In the genomic region with DNA sequence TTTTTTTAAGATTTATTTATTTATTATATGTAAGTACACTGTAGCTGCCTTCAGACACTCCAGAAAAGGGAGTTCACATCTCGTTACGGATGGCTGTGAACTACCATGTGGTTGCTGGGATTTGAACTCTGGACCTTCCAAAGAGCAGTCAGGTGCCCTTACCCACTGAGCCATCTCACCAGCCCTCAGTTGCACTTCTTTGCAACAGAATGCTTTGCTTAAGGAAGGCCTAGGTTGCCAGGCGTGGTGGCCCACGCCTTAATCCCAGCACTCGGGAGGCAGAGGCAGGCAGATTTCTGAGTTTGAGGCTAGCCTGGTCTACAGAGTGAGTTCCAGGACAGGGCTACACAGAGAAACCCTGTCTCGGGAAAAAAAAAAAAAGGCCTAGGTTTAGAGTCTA, we compare ENCODE assay signal across 8 mouse cellular contexts. TPM values are rescaled to one million over a fixed set of nuclear protein-coding genes. Genes with fewer than 3 reads are reported as not detected.
A peak's percentile ranks its signal among the peaks of the same experiment; 100 is the strongest.
DNase-seq lines count a peak whose midpoint lies in the region; ATAC-seq and TF ChIP-seq lines count a peak whose summit lies in the region.
"Not testable (repeated sequence)": the region's sequence is repeated elsewhere in the genome, so short reads cannot be mapped to it uniquely, and the experiment has no call there.

No protein-coding gene starts in this region.

- not testable (repeated sequence) for H3K9me3 ChIP-seq in MEL (replicated peaks; ENCODE audit: insufficient read depth, low read length); embryonic facial prominence, embryonic 15.5 days (replicated peaks); hindbrain, embryonic 13.5 days; kidney, embryonic 16.5 days (ENCODE audit: low read length); liver, embryonic 13.5 days (replicated peaks); midbrain, embryonic 11.5 days (ENCODE audit: control insufficient read depth, low read length); neural tube, embryonic 15.5 days (replicated peaks)

- intact Hi-C loops in heart, adult 2 months (cut with DNase I), result loop anchor here (2.0 kb wide), 2 partner anchors 19 to 35 kb away; a partner anchor contains a TSS

- not testable (repeated sequence) for TF ChIP-seq CTCF in MEL (IDR thresholded peaks at IDR 0.05 in 2 of 3, conservative IDR thresholded peaks at IDR 0.05 in 1 of 3; ENCODE audit: control insufficient read depth in 1 of 3, insufficient read depth in 1 of 3, low read depth in 2 of 3, low read length in 3 of 3, poor library complexity in 1 of 3, severe bottlenecking in 1 of 3); heart, adult 2 months (IDR thresholded peaks at IDR 0.05)

- not testable (repeated sequence) for TF ChIP-seq EP300 in MEL (IDR thresholded peaks at IDR 0.05; ENCODE audit: low read depth in 1 of 2, low read length in 2 of 2); heart, adult 2 months (IDR thresholded peaks at IDR 0.05; ENCODE audit: insufficient read depth, low read depth, low read length)

- ATAC-seq in embryonic facial prominence, embryonic 15.5 days (ENCODE audit: insufficient number of reproducible peaks, low FRiP score, low TSS enrichment, low read depth); hindbrain, embryonic 13.5 days (ENCODE audit: low FRiP score); kidney, embryonic 16.5 days (ENCODE audit: low FRiP score, low TSS enrichment); liver, embryonic 13.5 days (ENCODE audit: low read depth); midbrain, embryonic 11.5 days (ENCODE audit: low FRiP score); neural tube, embryonic 15.5 days (ENCODE audit: low FRiP score): not testable (repeated sequence)

- peaks cover 0 to 13% of the 10 kb centered on the region in 2 experiments; a peak in 3 of 4 replicates for H3K4me1 ChIP-seq in MEL (ENCODE audit: control insufficient read depth in 1 of 2, insufficient read depth in 2 of 2, low read length in 2 of 2)
- peaks cover 29% of the 10 kb centered on the region for H3K4me1 ChIP-seq in embryonic facial prominence, embryonic 15.5 days
- peaks cover 17% of the 10 kb centered on the region for H3K4me1 ChIP-seq in heart, adult 2 months (ENCODE audit: control insufficient read depth, insufficient read depth, low read length)
- H3K4me1 ChIP-seq in hindbrain, embryonic 13.5 days (replicated peaks), result peaks cover 38% of the 10 kb centered on the region
- H3K4me1 ChIP-seq in kidney, embryonic 16.5 days (ENCODE audit: insufficient read depth, low read length), result peaks cover 26% of the 10 kb centered on the region
- peaks cover 48% of the 10 kb centered on the region for H3K4me1 ChIP-seq in liver, embryonic 13.5 days (replicated peaks)
- peaks cover 12% of the 10 kb centered on the region for H3K4me1 ChIP-seq in midbrain, embryonic 11.5 days (ENCODE audit: control insufficient read depth, insufficient read depth, low read length)
- peaks cover 32% of the 10 kb centered on the region for H3K4me1 ChIP-seq in neural tube, embryonic 15.5 days

- not testable (repeated sequence) for H3K9ac ChIP-seq in MEL (ENCODE audit: control insufficient read depth, low read depth, low read length, poor library complexity, severe bottlenecking); embryonic facial prominence, embryonic 15.5 days; heart, adult 2 months (ENCODE audit: low read depth, low read length); kidney, embryonic 16.5 days (replicated peaks; ENCODE audit: low read length); midbrain, embryonic 11.5 days (ENCODE audit: low read length)
- H3K9ac ChIP-seq in hindbrain, embryonic 13.5 days, result peak overlapping the region; percentile 98
- peak overlapping the region; percentile 38; the same call in 1 of the 2 replicates for H3K9ac ChIP-seq in liver, embryonic 13.5 days
- H3K9ac ChIP-seq in neural tube, embryonic 15.5 days (replicated peaks), result peak overlapping the region; percentile 92; the same call in 1 of the 2 replicates

- not testable (repeated sequence) for TF ChIP-seq RAD21 in MEL (IDR thresholded peaks at IDR 0.05; ENCODE audit: low read depth, low read length)

- peak; percentile 29 for DNase-seq in MEL (ENCODE audit: low read depth, low spot score)
- DNase-seq in heart, adult 2 months; liver, embryonic 13.5 days; midbrain, embryonic 11.5 days (ENCODE audit: low spot score, missing footprints): not testable (repeated sequence)

- not testable (repeated sequence) for H3K27me3 ChIP-seq in MEL (ENCODE audit: control insufficient read depth in 1 of 2, insufficient read depth in 2 of 2, low read length in 2 of 2); embryonic facial prominence, embryonic 15.5 days; heart, adult 2 months (ENCODE audit: control insufficient read depth, insufficient read depth, low read length); hindbrain, embryonic 13.5 days; kidney, embryonic 16.5 days (ENCODE audit: insufficient read depth, low read length); liver, embryonic 13.5 days; midbrain, embryonic 11.5 days (ENCODE audit: control insufficient read depth, insufficient read depth, low read length); neural tube, embryonic 15.5 days (replicated peaks)

- peaks cover 5 to 12% of the 10 kb centered on the region in 2 experiments for H3K36me3 ChIP-seq in MEL (ENCODE audit: control insufficient read depth in 1 of 2, insufficient read depth in 2 of 2, low read length in 2 of 2)
- peaks cover 33% of the 10 kb centered on the region for H3K36me3 ChIP-seq in embryonic facial prominence, embryonic 15.5 days
- H3K36me3 ChIP-seq in heart, adult 2 months (ENCODE audit: control insufficient read depth, insufficient read depth, low read length), result peaks cover 23% of the 10 kb centered on the region
- H3K36me3 ChIP-seq in hindbrain, embryonic 13.5 days, result peaks cover 34% of the 10 kb centered on the region
- peaks cover 21% of the 10 kb centered on the region for H3K36me3 ChIP-seq in kidney, embryonic 16.5 days (ENCODE audit: insufficient read depth, low read length)
- peaks cover 37% of the 10 kb centered on the region for H3K36me3 ChIP-seq in liver, embryonic 13.5 days
- H3K36me3 ChIP-seq in midbrain, embryonic 11.5 days (ENCODE audit: control insufficient read depth, insufficient read depth, low read length), result not testable (repeated sequence)
- H3K36me3 ChIP-seq in neural tube, embryonic 15.5 days, result peaks cover 25% of the 10 kb centered on the region

- peak overlapping the region; percentile 10 to 99; a peak in 3 of 4 replicates for H3K4me3 ChIP-seq in MEL (ENCODE audit: control insufficient read depth in 1 of 2, insufficient read depth in 1 of 2, low read depth in 2 of 2, low read length in 2 of 2)
- peak overlapping the region; percentile 71 for H3K4me3 ChIP-seq in embryonic facial prominence, embryonic 15.5 days (replicated peaks)
- H3K4me3 ChIP-seq in heart, adult 2 months, result peak overlapping the region; percentile 86
- peak overlapping the region; percentile 100 for H3K4me3 ChIP-seq in hindbrain, embryonic 13.5 days
- H3K4me3 ChIP-seq in kidney, embryonic 16.5 days (ENCODE audit: low read length), result peak overlapping the region; percentile 93
- peak overlapping the region; percentile 94 for H3K4me3 ChIP-seq in liver, embryonic 13.5 days (replicated peaks)
- peak overlapping the region; percentile 98 for H3K4me3 ChIP-seq in midbrain, embryonic 11.5 days (ENCODE audit: low read depth, low read length)
- peak overlapping the region; percentile 91 for H3K4me3 ChIP-seq in neural tube, embryonic 15.5 days (replicated peaks)

- WGBS in embryonic facial prominence, embryonic 15.5 days, result 73% methylated on average over 6 of the region's 6 CpGs
- 69% methylated on average over 6 of the region's 6 CpGs for WGBS in heart, adult 2 months
- 75% methylated on average over 6 of the region's 6 CpGs for WGBS in hindbrain, embryonic 13.5 days
- 68% methylated on average over 6 of the region's 6 CpGs for WGBS in kidney, embryonic 16.5 days
- WGBS in liver, embryonic 13.5 days (ENCODE audit: insufficient replicate concordance), result 64% methylated on average over 6 of the region's 6 CpGs
- 85% methylated on average over 6 of the region's 6 CpGs for WGBS in midbrain, embryonic 11.5 days
- WGBS in neural tube, embryonic 15.5 days, result 80% methylated on average over 6 of the region's 6 CpGs

- TF ChIP-seq POLR2A in MEL (IDR thresholded peaks at IDR 0.05; ENCODE audit: control insufficient read depth in 1 of 2, insufficient read depth in 1 of 2, low read depth in 1 of 2, low read length in 2 of 2, poor library complexity in 1 of 2); heart, adult 2 months (IDR thresholded peaks at IDR 0.05; ENCODE audit: insufficient read depth, low read depth, low read length): not testable (repeated sequence)

- peaks cover 39% of the 10 kb centered on the region for H3K79me2 ChIP-seq in MEL (ENCODE audit: control insufficient read depth, insufficient read depth, low read length, poor library complexity)
- not testable (repeated sequence) for H3K79me2 ChIP-seq in heart, adult 2 months (replicated peaks; ENCODE audit: control insufficient read depth, insufficient read depth, low read length)

- H3K27ac ChIP-seq in MEL (ENCODE audit: control insufficient read depth, low read depth, low read length); embryonic facial prominence, embryonic 15.5 days (replicated peaks); heart, adult 2 months; hindbrain, embryonic 13.5 days; kidney, embryonic 16.5 days (ENCODE audit: low read length); liver, embryonic 13.5 days; midbrain, embryonic 11.5 days (ENCODE audit: low read depth, low read length); neural tube, embryonic 15.5 days (replicated peaks): not testable (repeated sequence)

- peak overlapping the region; percentile 66 for H3K4me2 ChIP-seq in embryonic facial prominence, embryonic 15.5 days (replicated peaks)
- peak overlapping the region; percentile 86 for H3K4me2 ChIP-seq in hindbrain, embryonic 13.5 days
- peak overlapping the region; percentile 51 for H3K4me2 ChIP-seq in kidney, embryonic 16.5 days (replicated peaks; ENCODE audit: low read depth, low read length)
- peak overlapping the region; percentile 92 for H3K4me2 ChIP-seq in liver, embryonic 13.5 days
- H3K4me2 ChIP-seq in midbrain, embryonic 11.5 days, result peak overlapping the region; percentile 85
- peak overlapping the region; percentile 80 for H3K4me2 ChIP-seq in neural tube, embryonic 15.5 days

RNA-seq across cellular contexts. Expression of a gene that starts 0.8 kb away (rescaled TPM):
- total RNA-seq in MEL (2012; rRNA removed), result 19.3 and 25.7 TPM in 2 replicates
- 10 to 100 TPM in 1 of 2 experiments, not detected in 1; 46.5 TPM for polyA plus RNA-seq in MEL (2012; ENCODE audit: insufficient read depth in 1 of 2, insufficient read length in 2 of 2, low read depth in 1 of 2, low replicate concordance in 2 of 2, missing spikeins in 1 of 2)
- 52.6 and 55.7 TPM in 2 replicates for polyA plus RNA-seq in embryonic facial prominence, embryonic 15.5 days (2015; fragmentation: Nextera tagmentation; extraction: Ambion mirVana)
- total RNA-seq in heart, adult 2 months (2021), result 10 to 100 TPM; 32.0 to 36.3 TPM
- 31.4 and 31.7 TPM in 2 replicates for polyA plus RNA-seq in heart, adult 2 months (2012; rRNA removed)
- polyA plus RNA-seq in hindbrain, embryonic 13.5 days (2015; fragmentation: Nextera tagmentation; extraction: Ambion mirVana), result 55.1 and 62.1 TPM in 2 replicates
- 54.8 TPM in 2 replicates for polyA plus RNA-seq in kidney, embryonic 16.5 days (2015; fragmentation: Nextera tagmentation; extraction: Ambion mirVana)
- polyA plus RNA-seq in liver, embryonic 13.5 days (2015; fragmentation: Nextera tagmentation; extraction: Ambion mirVana), result 28.8 and 30.6 TPM in 2 replicates
- 50.8 and 54.7 TPM in 2 replicates for polyA plus RNA-seq in midbrain, embryonic 11.5 days (2014; fragmentation: Nextera tagmentation; extraction: Ambion mirVana)
- polyA plus RNA-seq in neural tube, embryonic 15.5 days (2015; fragmentation: Nextera tagmentation; extraction: Ambion mirVana), result 58.5 and 58.8 TPM in 2 replicates

RNA-seq across cellular contexts. Expression of a gene that starts 0.8 kb away (rescaled TPM):
- total RNA-seq in MEL (2012; rRNA removed), result 33.3 and 38.0 TPM in 2 replicates
- 10 to 100 TPM in 1 of 2 experiments, not detected in 1; 24.0 TPM for polyA plus RNA-seq in MEL (2012; ENCODE audit: insufficient read depth in 1 of 2, insufficient read length in 2 of 2, low read depth in 1 of 2, low replicate concordance in 2 of 2, missing spikeins in 1 of 2)
- 65.5 and 66.6 TPM in 2 replicates for polyA plus RNA-seq in embryonic facial prominence, embryonic 15.5 days (2015; fragmentation: Nextera tagmentation; extraction: Ambion mirVana)
- 10 to 100 TPM; 18.8 to 22.8 TPM for total RNA-seq in heart, adult 2 months (2021)
- 9.8 and 15.9 TPM in 2 replicates for polyA plus RNA-seq in heart, adult 2 months (2012; rRNA removed)
- 65.3 and 67.9 TPM in 2 replicates for polyA plus RNA-seq in hindbrain, embryonic 13.5 days (2015; fragmentation: Nextera tagmentation; extraction: Ambion mirVana)
- 52.0 and 59.5 TPM in 2 replicates for polyA plus RNA-seq in kidney, embryonic 16.5 days (2015; fragmentation: Nextera tagmentation; extraction: Ambion mirVana)
- 22.4 and 23.1 TPM in 2 replicates for polyA plus RNA-seq in liver, embryonic 13.5 days (2015; fragmentation: Nextera tagmentation; extraction: Ambion mirVana)
- 62.2 and 64.1 TPM in 2 replicates for polyA plus RNA-seq in midbrain, embryonic 11.5 days (2014; fragmentation: Nextera tagmentation; extraction: Ambion mirVana)
- 61.5 and 65.2 TPM in 2 replicates for polyA plus RNA-seq in neural tube, embryonic 15.5 days (2015; fragmentation: Nextera tagmentation; extraction: Ambion mirVana)

RNA-seq across cellular contexts. Expression of a gene that starts 36.0 kb away (rescaled TPM):
- 53.9 and 77.5 TPM in 2 replicates for total RNA-seq in MEL (2012; rRNA removed)
- 10 to 100 TPM in 1 of 2 experiments, not detected in 1; 41.4 TPM for polyA plus RNA-seq in MEL (2012; ENCODE audit: insufficient read depth in 1 of 2, insufficient read length in 2 of 2, low read depth in 1 of 2, low replicate concordance in 2 of 2, missing spikeins in 1 of 2)
- polyA plus RNA-seq in embryonic facial prominence, embryonic 15.5 days (2015; fragmentation: Nextera tagmentation; extraction: Ambion mirVana), result 13.3 and 15.4 TPM in 2 replicates
- total RNA-seq in heart, adult 2 months (2021), result 1 to 10 TPM; 4.5 to 5.4 TPM
- 7.6 and 11.8 TPM in 2 replicates for polyA plus RNA-seq in heart, adult 2 months (2012; rRNA removed)
- polyA plus RNA-seq in hindbrain, embryonic 13.5 days (2015; fragmentation: Nextera tagmentation; extraction: Ambion mirVana), result 8.6 and 9.3 TPM in 2 replicates
- polyA plus RNA-seq in kidney, embryonic 16.5 days (2015; fragmentation: Nextera tagmentation; extraction: Ambion mirVana), result 11.6 and 12.2 TPM in 2 replicates
- polyA plus RNA-seq in liver, embryonic 13.5 days (2015; fragmentation: Nextera tagmentation; extraction: Ambion mirVana), result 13.2 and 14.7 TPM in 2 replicates
- 5.5 and 6.0 TPM in 2 replicates for polyA plus RNA-seq in midbrain, embryonic 11.5 days (2014; fragmentation: Nextera tagmentation; extraction: Ambion mirVana)
- 9.6 and 10.8 TPM in 2 replicates for polyA plus RNA-seq in neural tube, embryonic 15.5 days (2015; fragmentation: Nextera tagmentation; extraction: Ambion mirVana)

RNA-seq across cellular contexts. Expression of a gene that starts 41.7 kb away (rescaled TPM):
- total RNA-seq in MEL (2012; rRNA removed), result not detected in 2 replicates
- under 1 TPM in 1 of 2 experiments, not detected in 1; 0.08 TPM for polyA plus RNA-seq in MEL (2012; ENCODE audit: insufficient read depth in 1 of 2, insufficient read length in 2 of 2, low read depth in 1 of 2, low replicate concordance in 2 of 2, missing spikeins in 1 of 2)
- polyA plus RNA-seq in embryonic facial prominence, embryonic 15.5 days (2015; fragmentation: Nextera tagmentation; extraction: Ambion mirVana), result 247 and 255 TPM in 2 replicates
- total RNA-seq in heart, adult 2 months (2021), result 10 to 100 TPM; 65.3 to 81.4 TPM
- polyA plus RNA-seq in heart, adult 2 months (2012; rRNA removed), result 115 and 120 TPM in 2 replicates
- polyA plus RNA-seq in hindbrain, embryonic 13.5 days (2015; fragmentation: Nextera tagmentation; extraction: Ambion mirVana), result 1,675 and 1,703 TPM in 2 replicates
- polyA plus RNA-seq in kidney, embryonic 16.5 days (2015; fragmentation: Nextera tagmentation; extraction: Ambion mirVana), result 134 and 188 TPM in 2 replicates
- 42.2 and 45.1 TPM in 2 replicates for polyA plus RNA-seq in liver, embryonic 13.5 days (2015; fragmentation: Nextera tagmentation; extraction: Ambion mirVana)
- polyA plus RNA-seq in midbrain, embryonic 11.5 days (2014; fragmentation: Nextera tagmentation; extraction: Ambion mirVana), result 2,717 and 2,900 TPM in 2 replicates
- polyA plus RNA-seq in neural tube, embryonic 15.5 days (2015; fragmentation: Nextera tagmentation; extraction: Ambion mirVana), result 1,500 and 1,731 TPM in 2 replicates

RNA-seq across cellular contexts. Expression of a gene that starts 44.8 kb away (rescaled TPM):
- 29.1 and 30.7 TPM in 2 replicates for total RNA-seq in MEL (2012; rRNA removed)
- 10 to 100 TPM in 1 of 2 experiments, not detected in 1; 60.4 TPM for polyA plus RNA-seq in MEL (2012; ENCODE audit: insufficient read depth in 1 of 2, insufficient read length in 2 of 2, low read depth in 1 of 2, low replicate concordance in 2 of 2, missing spikeins in 1 of 2)
- polyA plus RNA-seq in embryonic facial prominence, embryonic 15.5 days (2015; fragmentation: Nextera tagmentation; extraction: Ambion mirVana), result 124 and 126 TPM in 2 replicates
- total RNA-seq in heart, adult 2 months (2021), result 10 to 100 TPM; 83.8 to 83.9 TPM
- polyA plus RNA-seq in heart, adult 2 months (2012; rRNA removed), result 80.8 and 105 TPM in 2 replicates
- polyA plus RNA-seq in hindbrain, embryonic 13.5 days (2015; fragmentation: Nextera tagmentation; extraction: Ambion mirVana), result 571 and 589 TPM in 2 replicates
- 98.5 and 101 TPM in 2 replicates for polyA plus RNA-seq in kidney, embryonic 16.5 days (2015; fragmentation: Nextera tagmentation; extraction: Ambion mirVana)
- polyA plus RNA-seq in liver, embryonic 13.5 days (2015; fragmentation: Nextera tagmentation; extraction: Ambion mirVana), result 22.5 and 24.0 TPM in 2 replicates
- 282 and 288 TPM in 2 replicates for polyA plus RNA-seq in midbrain, embryonic 11.5 days (2014; fragmentation: Nextera tagmentation; extraction: Ambion mirVana)
- polyA plus RNA-seq in neural tube, embryonic 15.5 days (2015; fragmentation: Nextera tagmentation; extraction: Ambion mirVana), result 504 and 568 TPM in 2 replicates
